Mouse (Mus musculus): ENCODE results near the gene Trim71. TPM values are rescaled to one million over a fixed set of nuclear protein-coding genes. Genes with fewer than 3 reads are reported as not detected.

Trim71 gene
- total RNA-seq, 4 experiments from 2014 or later, result not detected

GRCm38 (mm10) chr9:114487481-114488258 is 76.5 kb downstream of the Trim71 start:
- no peak for DNase-seq (ENCODE audit: low spot score in 2 of 2)

- DNase-seq (ENCODE audit: low spot score in 2 of 2), result no peak
Observed at GRCm38 (mm10) chr9:114486808-114487207, 77.4 kb downstream of the Trim71 start.

GRCm38 (mm10) chr9:114484771-114485170 is 79.4 kb downstream of the Trim71 start:
- no peak for DNase-seq (ENCODE audit: low spot score in 2 of 2)

- no peak for DNase-seq (ENCODE audit: low spot score in 2 of 2)
Observed at GRCm38 (mm10) chr9:114480940-114481339, 83.2 kb downstream of the Trim71 start.

GRCm38 (mm10) chr9:114477019-114477418 is 87.2 kb downstream of the Trim71 start:
- DNase-seq (ENCODE audit: low spot score in 2 of 2), result no peak

GRCm38 (mm10) chr9:114471892-114472291 is 92.3 kb downstream of the Trim71 start:
- no peak for DNase-seq (ENCODE audit: low spot score in 2 of 2)

- no peak for DNase-seq (ENCODE audit: low spot score in 2 of 2)
Observed at GRCm38 (mm10) chr9:114468701-114469100, 95.5 kb downstream of the Trim71 start.

GRCm38 (mm10) chr9:114468217-114468616 is 96.0 kb downstream of the Trim71 start:
- DNase-seq (ENCODE audit: low spot score in 2 of 2), result no peak

- DNase-seq (ENCODE audit: low spot score in 2 of 2), result no peak
Observed at GRCm38 (mm10) chr9:114466871-114467270, 97.3 kb downstream of the Trim71 start.

GRCm38 (mm10) chr9:114465442-114465841 is 98.7 kb downstream of the Trim71 start:
- DNase-seq (ENCODE audit: low spot score in 2 of 2), result no peak

- no peak for DNase-seq (ENCODE audit: low spot score in 2 of 2)
Observed at GRCm38 (mm10) chr9:114462569-114462968, 101.6 kb downstream of the Trim71 start.

- DNase-seq (ENCODE audit: low spot score in 2 of 2), result no peak
Observed at GRCm38 (mm10) chr9:114458436-114458835, 105.7 kb downstream of the Trim71 start.

Other genes starting within 250 kb of the Trim71 start
- not detected for gene Bcl2a1c, start 234.2 kb downstream of the Trim71 start, total RNA-seq (2022)
- 1 to 10 TPM; 5.1 to 8.9 (median 6.4) TPM for gene Crtap, start 173.7 kb downstream of the Trim71 start, total RNA-seq (2022)
- gene Glb1, start 163.3 kb downstream of the Trim71 start, total RNA-seq (2022), result 1 to 10 TPM; 2.7 to 3.4 (median 3.0) TPM
- 1 to 10 TPM; 1.1 to 1.7 (median 1.4) TPM for gene Tmppe, start 163.3 kb downstream of the Trim71 start, total RNA-seq (2022)
- gene Ccr4, start 59.5 kb downstream of the Trim71 start, total RNA-seq (2022), result not detected
- not detected for gene C130032M10Rik, start 48.7 kb downstream of the Trim71 start, total RNA-seq (2022)
- gene Cnot10, start 75.8 kb upstream of the Trim71 start, total RNA-seq (2022), result 10 to 100 TPM; 13.6 to 18.4 (median 15.9) TPM
- 10 to 100 TPM; 33.7 to 37.2 (median 35.5) TPM for gene Dync1li1, start 124.4 kb upstream of the Trim71 start, total RNA-seq (2022)
- 1 to 10 TPM; 4.1 to 5.2 (median 4.5) TPM for gene Cmtm6, start 166.7 kb upstream of the Trim71 start, total RNA-seq (2022)
- gene Cmtm7, start 217.5 kb upstream of the Trim71 start, total RNA-seq (2022), result 1 to 10 TPM; 4.6 to 6.3 (median 5.3) TPM

All from gastrocnemius, adult 8-10 months (tissue).